Mouse (Mus musculus): Measurements from ENCODE around the gene Trip4. TPM values are rescaled to one million over a fixed set of nuclear protein-coding genes. Genes with fewer than 3 reads are reported as not detected.

The Trip4 gene
- polyA plus RNA-seq, 1 experiment from 2014 or later: 24.6 TPM

DNA sequence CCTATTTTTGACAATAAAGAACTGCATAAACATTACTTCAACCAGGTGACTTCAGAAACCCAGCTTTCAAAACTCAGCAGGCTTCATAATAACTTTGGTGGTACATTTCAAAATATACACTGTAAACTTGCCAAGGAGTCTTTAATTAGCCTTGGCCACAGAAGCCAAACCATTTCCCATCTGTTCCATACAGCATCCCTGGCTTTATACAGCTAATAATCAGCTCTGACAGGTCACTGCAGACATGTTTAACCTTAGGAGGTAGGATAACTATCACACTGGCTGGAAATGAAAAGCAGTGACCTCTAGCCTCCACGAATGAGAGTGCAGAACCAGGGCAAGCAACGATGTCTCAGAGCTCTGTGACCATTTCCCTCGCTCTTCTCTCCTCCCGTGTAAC lies 108.8 kb downstream of the Trip4 start:
- Histone ChIP-seq H3K9me3 (ENCODE audit: control insufficient read depth, low read length) (no peaks in the 10 kb centered on the region), H3K27me3 (replicated peaks; ENCODE audit: control insufficient read depth, insufficient read depth, low read length) (no peaks in the 10 kb centered on the region), H3K9ac (ENCODE audit: low read depth, low read length) (no peak overlapping the region), H3K4me3 (ENCODE audit: low read depth, low read length) (no peak overlapping the region), H3K4me1 (replicated peaks; ENCODE audit: control insufficient read depth, insufficient read depth, low read length) (0 out of 2 replicates have a peak, but pooled peaks cover 2% of the 10 kb centered on the region), H3K27ac (ENCODE audit: low read depth, low read length) (no peak overlapping the region), H3K36me3 (ENCODE audit: control insufficient read depth, insufficient read depth, low read length) (no peaks in the 10 kb centered on the region), H3K4me2 (no peak overlapping the region)
- ATAC-seq (replicated peaks; ENCODE audit: low FRiP score) (no peak), DNase-seq (ENCODE audit: low spot score) (no peak)
- WGBS: 87% methylated on average over 4 of the region's 4 CpGs

DNA sequence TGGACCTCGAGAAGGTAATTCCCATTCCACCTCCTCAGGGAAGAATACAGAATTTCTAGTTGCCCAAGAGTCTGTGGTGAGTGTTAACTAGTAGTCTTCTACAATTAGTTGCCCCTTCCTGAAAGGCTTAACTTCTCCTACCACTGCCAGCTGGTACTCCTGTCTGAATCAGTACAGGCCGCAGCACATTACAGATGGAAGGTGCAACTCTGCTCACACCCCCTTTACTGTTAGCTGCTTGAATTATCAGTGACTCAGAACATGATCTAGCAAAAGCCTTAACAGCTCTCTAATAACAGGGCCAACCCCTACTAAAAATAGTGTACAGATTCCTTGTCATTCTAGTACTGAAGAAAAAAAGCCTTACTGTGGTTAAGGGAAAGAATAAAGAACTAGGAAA lies 112.9 kb downstream of the Trip4 start:
- no peak overlapping the region for H3K4me2 ChIP-seq
- ATAC-seq (replicated peaks; ENCODE audit: low FRiP score): no peak
- peaks cover 16% of the 10 kb centered on the region for H3K4me1 ChIP-seq (replicated peaks; ENCODE audit: control insufficient read depth, insufficient read depth, low read length)
- 78% methylated on average over 2 of the region's 2 CpGs for WGBS
- H3K27ac ChIP-seq (ENCODE audit: low read depth, low read length): no peak overlapping the region
- no peak overlapping the region for H3K4me3 ChIP-seq (ENCODE audit: low read depth, low read length)
- no peak for DNase-seq (ENCODE audit: low spot score)
- no peaks in the 10 kb centered on the region for H3K9me3 ChIP-seq (ENCODE audit: control insufficient read depth, low read length)
- no peaks in the 10 kb centered on the region for H3K36me3 ChIP-seq (ENCODE audit: control insufficient read depth, insufficient read depth, low read length)
- no peak overlapping the region for H3K9ac ChIP-seq (ENCODE audit: low read depth, low read length)
- no peaks in the 10 kb centered on the region for H3K27me3 ChIP-seq (replicated peaks; ENCODE audit: control insufficient read depth, insufficient read depth, low read length)

DNA sequence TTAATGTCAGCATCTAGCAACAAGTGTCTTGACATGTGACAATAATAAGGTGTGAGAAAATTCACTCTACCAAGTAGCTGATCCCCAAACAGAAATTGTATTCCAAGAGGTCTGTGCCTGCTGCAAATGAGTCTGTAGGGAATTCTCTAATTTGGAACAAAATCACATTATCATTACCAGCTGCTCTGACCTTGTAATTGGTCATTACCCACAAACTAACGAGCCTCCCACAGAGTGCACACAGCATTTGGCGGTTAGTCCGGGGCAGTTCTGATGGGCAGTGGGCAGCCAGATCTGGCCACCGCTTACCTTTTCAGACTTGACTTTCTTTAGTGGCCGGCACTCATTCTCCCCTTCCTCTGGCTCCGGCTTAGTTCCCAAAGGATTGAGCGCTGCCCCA lies 114.3 kb downstream of the Trip4 start:
- DNase-seq (ENCODE audit: low spot score): no peak
- WGBS: 92% methylated on average over 7 of the region's 7 CpGs
- H3K27ac ChIP-seq (ENCODE audit: low read depth, low read length): no peak overlapping the region
- H3K36me3 ChIP-seq (ENCODE audit: control insufficient read depth, insufficient read depth, low read length): no peaks in the 10 kb centered on the region
- ATAC-seq (replicated peaks; ENCODE audit: low FRiP score): no peak
- no peak overlapping the region for H3K4me3 ChIP-seq (ENCODE audit: low read depth, low read length)
- no peak overlapping the region for H3K9ac ChIP-seq (ENCODE audit: low read depth, low read length)
- H3K4me2 ChIP-seq: no peak overlapping the region
- no peaks in the 10 kb centered on the region for H3K27me3 ChIP-seq (replicated peaks; ENCODE audit: control insufficient read depth, insufficient read depth, low read length)
- H3K4me1 ChIP-seq (replicated peaks; ENCODE audit: control insufficient read depth, insufficient read depth, low read length): peaks cover 25% of the 10 kb centered on the region
- no peaks in the 10 kb centered on the region for H3K9me3 ChIP-seq (ENCODE audit: control insufficient read depth, low read length)

DNA sequence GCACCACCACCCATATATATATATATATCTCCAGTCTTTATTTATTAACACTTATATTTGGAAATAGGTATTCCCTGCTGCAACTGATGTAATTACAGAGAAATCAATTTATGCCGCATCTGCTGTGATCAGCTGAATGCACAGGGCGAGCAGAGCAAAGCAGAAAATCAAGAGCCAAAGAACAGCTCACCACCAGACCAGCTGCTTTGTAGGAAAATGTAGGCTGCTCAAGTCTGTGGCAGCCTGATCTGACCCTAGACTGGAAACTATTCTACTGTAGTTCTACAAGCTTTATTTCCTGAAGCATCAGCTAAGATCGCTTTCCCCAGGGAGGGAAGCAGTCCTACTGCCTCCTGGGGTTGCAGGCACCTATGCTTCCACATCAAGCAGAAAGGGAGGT lies 115.1 kb downstream of the Trip4 start:
- no peak overlapping the region for H3K27ac ChIP-seq (ENCODE audit: low read depth, low read length)
- H3K9ac ChIP-seq (ENCODE audit: low read depth, low read length): no peak overlapping the region
- peaks cover 30% of the 10 kb centered on the region for H3K4me1 ChIP-seq (replicated peaks; ENCODE audit: control insufficient read depth, insufficient read depth, low read length)
- 93% methylated on average over 3 of the region's 3 CpGs for WGBS
- H3K27me3 ChIP-seq (replicated peaks; ENCODE audit: control insufficient read depth, insufficient read depth, low read length): no peaks in the 10 kb centered on the region
- H3K4me2 ChIP-seq: no peak overlapping the region
- H3K9me3 ChIP-seq (ENCODE audit: control insufficient read depth, low read length): no peaks in the 10 kb centered on the region
- H3K36me3 ChIP-seq (ENCODE audit: control insufficient read depth, insufficient read depth, low read length): no peaks in the 10 kb centered on the region
- no peak for ATAC-seq (replicated peaks; ENCODE audit: low FRiP score)
- H3K4me3 ChIP-seq (ENCODE audit: low read depth, low read length): no peak overlapping the region
- DNase-seq (ENCODE audit: low spot score): no peak

DNA sequence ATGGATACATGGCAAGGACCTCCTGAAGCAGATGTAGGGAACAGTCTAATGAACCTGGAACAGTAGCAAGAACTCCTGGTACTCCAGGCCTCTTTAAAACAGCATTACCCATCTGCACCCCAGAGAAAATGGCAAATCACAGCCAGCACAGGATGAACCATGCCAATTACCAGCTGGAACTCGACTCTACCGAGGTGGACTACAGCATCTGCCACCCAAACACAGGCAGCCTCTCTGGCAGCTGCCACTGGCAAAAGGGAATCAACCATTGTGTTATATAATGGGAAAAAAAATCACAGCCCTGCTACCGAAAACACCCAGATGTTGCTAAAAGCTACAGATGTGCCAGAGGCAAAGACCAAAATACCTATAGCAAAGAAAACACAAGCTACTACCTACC lies 115.5 kb downstream of the Trip4 start:
- no peak overlapping the region for H3K4me3 ChIP-seq (ENCODE audit: low read depth, low read length)
- WGBS: 85% methylated on average over 3 of the region's 3 CpGs
- no peaks in the 10 kb centered on the region for H3K9me3 ChIP-seq (ENCODE audit: control insufficient read depth, low read length)
- no peak overlapping the region for H3K4me2 ChIP-seq
- H3K4me1 ChIP-seq (replicated peaks; ENCODE audit: control insufficient read depth, insufficient read depth, low read length): peaks cover 34% of the 10 kb centered on the region
- H3K27ac ChIP-seq (ENCODE audit: low read depth, low read length): no peak overlapping the region
- ATAC-seq (replicated peaks; ENCODE audit: low FRiP score) (no peak), DNase-seq (ENCODE audit: low spot score) (no peak)
- H3K36me3 ChIP-seq (ENCODE audit: control insufficient read depth, insufficient read depth, low read length): no peaks in the 10 kb centered on the region
- H3K9ac ChIP-seq (ENCODE audit: low read depth, low read length): no peak overlapping the region
- H3K27me3 ChIP-seq (replicated peaks; ENCODE audit: control insufficient read depth, insufficient read depth, low read length): no peaks in the 10 kb centered on the region

DNA sequence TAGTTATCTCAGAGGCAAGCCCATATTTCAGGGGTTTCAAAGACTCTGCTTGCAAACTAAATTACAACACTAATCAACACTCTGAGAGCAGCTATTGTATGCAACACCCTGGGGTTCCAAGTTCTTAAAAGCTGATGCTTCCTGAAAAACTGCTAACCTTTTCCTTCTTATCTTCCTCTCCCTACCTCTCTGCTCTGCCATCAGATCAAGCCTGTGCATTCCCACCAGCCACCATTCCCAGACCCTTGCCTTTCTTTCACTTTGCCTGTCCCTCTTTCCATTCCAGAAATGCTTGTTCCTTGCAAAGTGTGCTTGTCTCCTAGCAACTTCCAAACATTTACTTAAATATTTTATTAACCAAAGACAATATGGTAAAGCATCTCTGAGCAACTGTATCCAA lies 116.7 kb downstream of the Trip4 start:
- H3K4me1 ChIP-seq (replicated peaks; ENCODE audit: control insufficient read depth, insufficient read depth, low read length): peaks cover 47% of the 10 kb centered on the region

DNA sequence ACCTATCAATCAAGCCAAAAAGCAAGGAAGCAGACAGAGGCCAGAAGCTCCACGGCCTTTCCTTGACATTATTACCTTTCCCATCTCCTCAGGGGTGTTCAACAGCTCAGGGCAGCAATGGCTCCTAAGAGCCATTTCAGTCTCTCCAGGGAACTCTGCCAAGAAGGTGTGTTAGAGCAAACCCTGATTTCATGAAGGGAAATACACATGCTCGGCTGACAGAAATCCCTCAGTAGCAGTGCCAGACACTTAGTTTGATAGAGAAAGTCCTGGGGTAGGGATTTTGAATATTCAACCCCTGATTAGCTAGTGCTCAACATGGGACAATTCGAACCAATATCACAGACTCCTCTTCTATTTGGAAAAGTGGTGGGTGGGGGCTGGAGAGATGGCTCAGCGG lies 117.5 kb downstream of the Trip4 start:
- no peak overlapping the region for H3K9ac ChIP-seq (ENCODE audit: low read depth, low read length)
- 66% methylated on average over 4 of the region's 4 CpGs for WGBS
- DNase-seq (ENCODE audit: low spot score): no peak
- H3K9me3 ChIP-seq (ENCODE audit: control insufficient read depth, low read length): no peaks in the 10 kb centered on the region
- H3K4me3 ChIP-seq (ENCODE audit: low read depth, low read length): no peak overlapping the region
- H3K4me1 ChIP-seq (replicated peaks; ENCODE audit: control insufficient read depth, insufficient read depth, low read length): peaks cover 54% of the 10 kb centered on the region
- no peaks in the 10 kb centered on the region for H3K36me3 ChIP-seq (ENCODE audit: control insufficient read depth, insufficient read depth, low read length)
- no peak for ATAC-seq (replicated peaks; ENCODE audit: low FRiP score)
- no peaks in the 10 kb centered on the region for H3K27me3 ChIP-seq (replicated peaks; ENCODE audit: control insufficient read depth, insufficient read depth, low read length)
- H3K27ac ChIP-seq (ENCODE audit: low read depth, low read length): no peak overlapping the region
- no peak overlapping the region for H3K4me2 ChIP-seq

More for the DNA sequence above, 116.7 kb downstream of the Trip4 start:
- Histone ChIP-seq H3K36me3 (ENCODE audit: control insufficient read depth, insufficient read depth, low read length) (no peaks in the 10 kb centered on the region), H3K4me3 (ENCODE audit: low read depth, low read length) (no peak overlapping the region), H3K9ac (ENCODE audit: low read depth, low read length) (no peak overlapping the region), H3K4me2 (no peak overlapping the region), H3K27ac (ENCODE audit: low read depth, low read length) (no peak overlapping the region; the same call in 1 of the 2 replicates), H3K9me3 (ENCODE audit: control insufficient read depth, low read length) (no peaks in the 10 kb centered on the region), H3K27me3 (replicated peaks; ENCODE audit: control insufficient read depth, insufficient read depth, low read length) (no peaks in the 10 kb centered on the region)
- DNase-seq (ENCODE audit: low spot score) (no peak), ATAC-seq (replicated peaks; ENCODE audit: low FRiP score) (no peak)

DNA sequence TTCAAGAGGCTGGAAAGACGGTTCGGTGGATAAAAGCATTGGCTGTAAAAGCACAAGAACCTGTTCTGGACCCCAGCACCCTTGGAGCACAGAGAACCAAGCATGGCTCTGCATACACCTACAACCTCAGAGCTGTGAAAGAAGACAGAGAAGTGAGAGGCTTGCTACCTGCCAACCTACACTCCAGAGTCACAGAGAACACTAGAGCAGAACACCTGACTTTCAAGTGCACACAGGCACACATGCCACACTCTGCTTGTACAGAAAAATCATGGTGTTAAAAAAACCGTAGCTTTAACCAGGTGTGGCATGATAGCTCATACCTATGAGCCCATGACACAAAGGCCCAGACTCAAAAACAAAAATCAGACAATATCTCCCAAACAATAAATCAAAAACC lies 118.8 kb downstream of the Trip4 start:
- no peak overlapping the region for H3K4me2 ChIP-seq
- ATAC-seq (replicated peaks; ENCODE audit: low FRiP score) (no peak), DNase-seq (ENCODE audit: low spot score) (no peak)
- WGBS: 90% methylated on average over 3 of the region's 3 CpGs
- no peak overlapping the region for H3K9ac ChIP-seq (ENCODE audit: low read depth, low read length)
- H3K36me3 ChIP-seq (ENCODE audit: control insufficient read depth, insufficient read depth, low read length): no peaks in the 10 kb centered on the region
- H3K4me3 ChIP-seq (ENCODE audit: low read depth, low read length): no peak overlapping the region
- peaks cover 53% of the 10 kb centered on the region for H3K4me1 ChIP-seq (replicated peaks; ENCODE audit: control insufficient read depth, insufficient read depth, low read length)
- no peaks in the 10 kb centered on the region for H3K27me3 ChIP-seq (replicated peaks; ENCODE audit: control insufficient read depth, insufficient read depth, low read length)
- no peak overlapping the region for H3K27ac ChIP-seq (ENCODE audit: low read depth, low read length)
- no peaks in the 10 kb centered on the region for H3K9me3 ChIP-seq (ENCODE audit: control insufficient read depth, low read length)

DNA sequence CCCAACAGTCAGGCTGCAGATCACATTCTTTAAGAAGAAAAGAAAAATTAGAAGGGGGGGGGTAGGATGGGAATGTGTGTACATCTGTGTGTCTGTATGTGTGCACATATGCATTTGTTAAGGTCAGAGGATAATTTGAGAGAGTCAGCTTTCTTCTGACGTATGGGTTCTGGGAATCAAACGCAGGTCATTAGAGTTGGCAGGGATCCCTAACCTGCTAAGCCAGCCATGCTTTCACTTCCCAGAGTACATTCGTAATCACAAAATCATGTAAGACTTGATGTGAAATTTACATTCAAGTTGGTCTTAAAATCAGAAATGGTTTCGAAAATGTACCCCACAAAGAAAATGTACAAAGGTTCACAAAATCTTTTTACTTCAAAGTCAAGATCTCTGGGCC lies 120.0 kb downstream of the Trip4 start:
- no peaks in the 10 kb centered on the region for H3K36me3 ChIP-seq (ENCODE audit: control insufficient read depth, insufficient read depth, low read length)
- DNase-seq (ENCODE audit: low spot score) (no peak), ATAC-seq (replicated peaks; ENCODE audit: low FRiP score) (no peak)
- H3K4me2 ChIP-seq: 0 out of 2 replicates have a peak overlapping the region, but pooled peaks have one; percentile 19
- H3K9ac ChIP-seq (ENCODE audit: low read depth, low read length): no peak overlapping the region
- peaks cover 57% of the 10 kb centered on the region for H3K4me1 ChIP-seq (replicated peaks; ENCODE audit: control insufficient read depth, insufficient read depth, low read length)
- 88% methylated on average over 4 of the region's 4 CpGs for WGBS
- peak overlapping the region; percentile 15; the same call in 1 of the 2 replicates for H3K27ac ChIP-seq (ENCODE audit: low read depth, low read length)
- H3K9me3 ChIP-seq (ENCODE audit: control insufficient read depth, low read length): no peaks in the 10 kb centered on the region
- H3K4me3 ChIP-seq (ENCODE audit: low read depth, low read length): no peak overlapping the region
- H3K27me3 ChIP-seq (replicated peaks; ENCODE audit: control insufficient read depth, insufficient read depth, low read length): no peaks in the 10 kb centered on the region

All from liver, embryonic 11.5 days (tissue).